Mouse (Mus musculus): Measurements from ENCODE around the gene Hoxd10. TPM values are rescaled to one million over a fixed set of nuclear protein-coding genes. Genes with fewer than 3 reads are reported as not detected.
A peak's percentile ranks its signal among the peaks of the same experiment; 100 is the strongest.

Hoxd10 gene
- total and polyA plus RNA-seq, 2 experiments from 2014 or later = not detected

- Histone ChIP-seq H3K9ac (replicated peaks; ENCODE audit: low read depth, low read length) (no peak overlapping the region), H3K36me3 (replicated peaks; ENCODE audit: control insufficient read depth, insufficient read depth, low read length) (no peaks in the 10 kb centered on the region), H3K9me3 (replicated peaks; ENCODE audit: control insufficient read depth, low read length) (no peaks in the 10 kb centered on the region), H3K27ac (ENCODE audit: low read depth) (no peak overlapping the region), H3K4me1 (ENCODE audit: control insufficient read depth, insufficient read depth) (no peaks in the 10 kb centered on the region), H3K4me2 (ENCODE audit: low read depth, low read length) (0 out of 2 replicates have a peak overlapping the region, but pooled peaks have one; percentile 12), H3K4me3 (ENCODE audit: low read depth, low read length) (peak overlapping the region; percentile 25), H3K27me3 (ENCODE audit: control insufficient read depth, insufficient read depth, low read length) (peaks cover 94% of the 10 kb centered on the region)
- WGBS = 3% methylated on average over 62 of the region's 62 CpGs
- no peak for TF ChIP-seq CTCF (IDR thresholded peaks at IDR 0.05; ENCODE audit: low read depth)
- no peak for TF ChIP-seq EP300 (IDR thresholded peaks at IDR 0.05; ENCODE audit: low read depth)
- no peak for ATAC-seq (ENCODE audit: insufficient read depth, low read depth)
- no peak for DNase-seq (ENCODE audit: low spot score)
Observed at GRCm38 (mm10) chr2:74657251-74658023, 34.3 kb upstream of the Hoxd10 start.

DNA sequence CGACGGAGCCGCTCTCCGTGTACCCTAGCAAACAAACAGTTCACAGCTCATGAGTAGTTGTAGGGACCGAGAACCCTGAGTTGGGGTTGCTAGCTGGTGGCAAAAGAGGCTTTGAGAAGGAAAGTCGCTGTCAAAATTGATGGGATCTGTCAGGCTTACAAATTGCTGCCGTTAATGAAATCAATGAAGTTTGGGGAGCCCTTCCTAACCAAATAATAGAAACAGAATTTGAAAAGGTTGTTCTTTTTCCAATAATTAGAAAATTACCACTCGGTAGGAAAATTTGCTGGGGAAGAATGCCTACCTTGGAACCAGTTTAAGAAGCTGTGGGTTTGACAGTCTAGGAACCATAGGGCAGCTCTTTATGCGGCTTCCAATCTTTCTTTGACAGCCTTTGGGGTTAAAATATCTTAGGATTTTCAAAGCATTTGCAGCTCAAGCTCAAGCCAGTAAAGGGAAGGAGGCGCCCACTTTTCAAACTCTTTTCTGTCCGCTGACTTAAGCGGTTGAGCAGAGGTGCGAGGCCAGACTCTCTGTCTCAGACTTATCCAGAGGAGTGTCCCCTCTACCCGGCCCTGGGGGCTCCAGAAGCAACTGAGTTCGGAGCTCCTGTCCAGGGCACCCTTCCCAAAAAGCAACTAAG lies 33.6 kb upstream of the Hoxd10 start:
- Histone ChIP-seq H3K4me1 (ENCODE audit: control insufficient read depth, insufficient read depth) (no peaks in the 10 kb centered on the region), H3K4me2 (ENCODE audit: low read depth, low read length) (0 out of 2 replicates have a peak overlapping the region, but pooled peaks have one; percentile 12), H3K4me3 (ENCODE audit: low read depth, low read length) (peak overlapping the region; percentile 25), H3K27ac (ENCODE audit: low read depth) (no peak overlapping the region), H3K9me3 (replicated peaks; ENCODE audit: control insufficient read depth, low read length) (no peaks in the 10 kb centered on the region), H3K36me3 (replicated peaks; ENCODE audit: control insufficient read depth, insufficient read depth, low read length) (no peaks in the 10 kb centered on the region), H3K27me3 (ENCODE audit: control insufficient read depth, insufficient read depth, low read length) (peaks cover 95% of the 10 kb centered on the region), H3K9ac (replicated peaks; ENCODE audit: low read depth, low read length) (no peak overlapping the region)
- DNase-seq (ENCODE audit: low spot score) (peak; percentile 4), ATAC-seq (ENCODE audit: insufficient read depth, low read depth) (no peak)
- TF ChIP-seq EP300 (IDR thresholded peaks at IDR 0.05; ENCODE audit: low read depth) = no peak
- no peak for TF ChIP-seq CTCF (IDR thresholded peaks at IDR 0.05; ENCODE audit: low read depth)
- WGBS = 2% methylated on average over 15 of the region's 15 CpGs

DNA sequence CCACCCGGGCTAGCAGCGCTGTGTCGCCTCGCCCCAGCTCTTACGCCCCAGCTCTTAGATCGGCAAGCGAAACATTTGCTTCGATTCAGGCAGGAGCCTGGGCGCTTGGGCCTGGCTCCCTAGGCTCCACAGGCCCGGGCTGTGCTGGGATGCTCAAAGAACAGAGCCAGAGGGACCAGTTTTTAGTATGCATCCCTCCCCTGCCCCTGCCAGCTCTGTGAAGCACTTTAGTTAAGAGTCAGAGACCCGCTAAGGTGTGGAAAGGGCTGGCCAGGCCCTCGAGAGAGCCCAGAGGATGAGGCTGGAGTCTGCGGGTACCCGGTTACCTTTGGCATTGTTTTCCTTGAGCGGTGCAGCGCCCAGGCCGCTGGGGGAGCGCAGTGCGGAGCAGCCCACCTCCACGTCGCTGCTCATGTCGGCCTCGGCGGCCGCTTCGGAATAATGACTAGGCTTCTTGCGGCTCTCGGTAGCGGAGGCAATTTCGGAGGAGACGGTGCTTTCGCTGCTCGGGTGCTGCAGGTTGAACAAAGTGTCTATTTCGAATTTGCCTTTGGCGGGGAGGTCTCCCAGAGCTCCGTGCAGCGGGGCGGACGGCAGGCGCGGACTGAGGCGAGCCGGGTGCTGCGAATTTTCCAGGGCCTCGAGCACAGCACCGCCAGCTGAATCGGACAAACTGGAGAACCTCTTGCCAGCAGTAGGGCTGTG lies 32.9 kb upstream of the Hoxd10 start:
- no peaks in the 10 kb centered on the region for H3K4me1 ChIP-seq (ENCODE audit: control insufficient read depth, insufficient read depth)
- no peaks in the 10 kb centered on the region for H3K9me3 ChIP-seq (replicated peaks; ENCODE audit: control insufficient read depth, low read length)
- WGBS = 2% methylated on average over 47 of the region's 47 CpGs
- no peaks in the 10 kb centered on the region for H3K36me3 ChIP-seq (replicated peaks; ENCODE audit: control insufficient read depth, insufficient read depth, low read length)
- no peak overlapping the region for H3K27ac ChIP-seq (ENCODE audit: low read depth)
- DNase-seq (ENCODE audit: low spot score) (no peak), ATAC-seq (ENCODE audit: insufficient read depth, low read depth) (no peak)
- H3K4me2 ChIP-seq (ENCODE audit: low read depth, low read length) = no peak overlapping the region
- no peak for TF ChIP-seq CTCF (IDR thresholded peaks at IDR 0.05; ENCODE audit: low read depth)
- no peak for TF ChIP-seq EP300 (IDR thresholded peaks at IDR 0.05; ENCODE audit: low read depth)
- peaks cover 99% of the 10 kb centered on the region for H3K27me3 ChIP-seq (ENCODE audit: control insufficient read depth, insufficient read depth, low read length)
- H3K4me3 ChIP-seq (ENCODE audit: low read depth, low read length) = no peak overlapping the region
- no peak overlapping the region for H3K9ac ChIP-seq (replicated peaks; ENCODE audit: low read depth, low read length)

DNA sequence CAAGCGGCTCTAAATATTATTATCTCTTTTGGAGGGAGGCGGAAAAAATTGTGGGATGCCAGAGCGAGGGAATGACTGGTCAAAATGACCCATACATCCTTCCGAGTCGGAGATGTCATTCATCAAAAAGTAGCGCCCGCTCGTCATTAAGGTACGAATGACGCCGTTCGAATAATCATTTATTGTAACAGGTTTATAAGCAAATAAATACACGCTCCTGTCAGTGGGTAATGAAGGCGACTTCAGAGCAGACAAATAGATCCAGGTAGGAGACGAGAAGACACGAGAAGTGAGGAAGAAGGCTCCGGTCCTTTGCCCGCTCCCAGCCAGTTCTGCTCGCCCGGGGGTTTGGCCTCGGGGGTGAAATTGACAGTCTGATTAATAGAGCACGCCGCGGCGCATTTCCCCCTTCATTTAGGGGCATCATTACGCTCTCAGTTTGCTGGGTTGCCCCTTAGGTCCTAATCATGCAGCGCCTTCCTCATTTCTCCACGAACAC lies 32.2 kb upstream of the Hoxd10 start, which contains the start of gene Evx2:
Gene Evx2 (minus strand): TSS at position 51 of the 499 bp plus-strand sequence.
- Histone ChIP-seq H3K9me3 (replicated peaks; ENCODE audit: control insufficient read depth, low read length) (no peaks in the 10 kb centered on the region), H3K4me2 (ENCODE audit: low read depth, low read length) (no peak within 1 kb of the TSS), H3K27ac (ENCODE audit: low read depth) (no peak within 1 kb of the TSS), H3K4me3 (ENCODE audit: low read depth, low read length) (no peak within 1 kb of the TSS), H3K4me1 (ENCODE audit: control insufficient read depth, insufficient read depth) (no peaks in the 10 kb centered on the region), H3K36me3 (replicated peaks; ENCODE audit: control insufficient read depth, insufficient read depth, low read length) (no peaks in the 10 kb centered on the region), H3K27me3 (ENCODE audit: control insufficient read depth, insufficient read depth, low read length) (peaks cover 99% of the 10 kb centered on the region), H3K9ac (replicated peaks; ENCODE audit: low read depth, low read length) (no peak within 1 kb of the TSS)
- 5% methylated on average over 28 of the region's 28 CpGs for WGBS
- TF ChIP-seq EP300 (IDR thresholded peaks at IDR 0.05; ENCODE audit: low read depth) = no peak
- no peak for TF ChIP-seq CTCF (IDR thresholded peaks at IDR 0.05; ENCODE audit: low read depth)
- ATAC-seq (ENCODE audit: insufficient read depth, low read depth) (no peak), DNase-seq (ENCODE audit: low spot score) (no peak)
